Mouse (Mus musculus) brain, adult 2 months (tissue): ENCODE measurements around the gene Cnn2.
A peak's percentile ranks its signal among the peaks of the same experiment; 100 is the strongest.

Source experiments
- DNase-seq: peaks from one replicate; pipeline ENCODE4 v3.0.0; 2011; ENCODE audit warnings: low read depth, low spot score

Cnn2 gene

GRCm38 (mm10) chr10:79969124-79969568, 19.2 kb upstream of the Cnn2 start:
- peak; percentile 58 for DNase-seq

DNA sequence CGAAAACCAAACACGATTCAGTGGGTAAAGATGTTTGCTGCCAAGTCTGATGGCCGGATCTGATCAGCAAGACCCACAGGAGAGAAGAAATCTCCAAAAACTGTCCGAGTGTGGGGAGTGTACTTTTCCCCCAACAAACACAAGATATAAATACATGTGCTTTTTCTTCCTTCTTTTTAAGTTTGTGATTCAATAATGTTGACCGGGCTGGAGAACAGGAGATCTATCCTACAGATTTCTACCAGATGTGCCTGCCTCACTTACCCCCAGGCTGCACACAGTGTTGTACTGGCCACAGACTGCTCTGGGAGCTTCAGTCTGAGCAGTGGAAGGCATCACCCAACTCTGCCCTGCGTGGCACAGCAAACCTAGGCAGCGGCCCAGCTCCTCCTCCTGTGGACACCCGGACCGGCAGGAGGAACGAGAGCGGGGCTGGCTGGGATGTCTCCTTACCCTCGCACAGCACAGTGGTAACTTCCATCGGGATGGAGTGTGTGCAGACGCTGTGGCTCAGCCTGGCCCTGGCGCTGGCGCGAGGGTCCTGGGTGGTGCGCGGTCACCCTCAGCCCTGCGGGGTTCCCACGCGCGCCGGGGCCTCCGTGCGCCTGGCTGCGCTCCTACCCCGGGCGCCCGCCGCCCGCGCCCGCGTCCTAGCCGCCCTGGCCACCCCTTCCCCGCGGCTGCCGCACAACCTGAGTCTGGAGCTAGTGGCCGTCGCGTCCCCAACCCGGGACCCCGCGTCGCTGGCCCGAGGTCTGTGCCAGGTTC, 17.8 kb upstream of the Cnn2 start, which contains the start of gene Grin3b:
Gene Grin3b, plus strand, starts transcription at position 301 of the 768 bp plus-strand sequence.
- DNase-seq, result no peak

GRCm38 (mm10) chr10:79971183-79971497, 17.2 kb upstream of the Cnn2 start:
- no peak for DNase-seq

- no peak for DNase-seq
Observed at GRCm38 (mm10) chr10:79972831-79973230, 15.6 kb upstream of the Cnn2 start.

DNA sequence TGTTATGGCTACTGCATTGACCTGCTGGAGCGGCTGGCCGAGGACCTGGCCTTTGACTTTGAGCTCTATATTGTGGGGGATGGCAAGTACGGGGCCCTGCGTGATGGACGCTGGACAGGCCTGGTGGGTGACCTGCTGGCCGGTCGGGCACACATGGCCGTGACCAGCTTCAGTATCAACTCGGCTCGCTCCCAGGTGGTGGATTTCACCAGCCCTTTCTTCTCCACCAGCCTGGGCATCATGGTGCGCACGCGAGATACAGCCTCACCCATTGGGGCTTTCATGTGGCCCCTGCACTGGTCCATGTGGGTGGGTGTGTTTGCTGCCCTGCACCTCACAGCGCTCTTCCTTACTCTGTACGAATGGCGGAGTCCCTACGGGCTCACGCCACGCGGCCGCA, 14.3 kb upstream of the Cnn2 start:
- no peak for DNase-seq

- no peak for DNase-seq
Observed at GRCm38 (mm10) chr10:79974668-79975067, 13.7 kb upstream of the Cnn2 start.

DNA sequence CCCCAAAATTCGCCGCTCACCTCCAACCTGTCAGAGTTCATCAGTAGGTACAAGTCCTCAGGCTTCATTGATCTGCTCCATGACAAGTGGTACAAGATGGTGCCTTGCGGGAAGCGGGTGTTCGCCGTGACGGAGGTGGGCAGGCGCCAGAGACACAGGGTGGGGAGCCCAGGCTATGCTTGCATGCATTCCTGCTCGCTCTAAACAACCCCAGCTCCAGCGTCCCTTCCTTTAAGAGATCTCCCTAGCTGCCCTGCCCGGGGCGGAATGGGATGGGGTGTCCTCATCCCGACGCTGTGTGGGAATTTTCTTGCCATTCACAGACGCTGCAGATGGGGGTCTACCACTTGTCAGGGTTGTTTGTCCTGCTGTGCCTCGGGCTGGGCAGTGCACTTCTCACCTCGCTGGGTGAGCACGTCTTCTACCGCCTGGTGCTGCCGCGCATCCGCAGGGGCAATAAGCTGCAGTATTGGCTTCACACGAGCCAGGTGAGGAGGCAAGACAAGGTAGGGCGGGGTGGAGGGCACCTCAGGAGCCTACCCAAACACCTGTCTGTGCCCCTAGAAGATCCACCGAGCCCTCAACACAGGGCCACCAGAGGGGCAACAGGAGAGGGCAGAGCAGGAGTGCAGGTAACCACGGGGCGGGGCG, 12.2 kb upstream of the Cnn2 start:
- DNase-seq, result no peak

DNA sequence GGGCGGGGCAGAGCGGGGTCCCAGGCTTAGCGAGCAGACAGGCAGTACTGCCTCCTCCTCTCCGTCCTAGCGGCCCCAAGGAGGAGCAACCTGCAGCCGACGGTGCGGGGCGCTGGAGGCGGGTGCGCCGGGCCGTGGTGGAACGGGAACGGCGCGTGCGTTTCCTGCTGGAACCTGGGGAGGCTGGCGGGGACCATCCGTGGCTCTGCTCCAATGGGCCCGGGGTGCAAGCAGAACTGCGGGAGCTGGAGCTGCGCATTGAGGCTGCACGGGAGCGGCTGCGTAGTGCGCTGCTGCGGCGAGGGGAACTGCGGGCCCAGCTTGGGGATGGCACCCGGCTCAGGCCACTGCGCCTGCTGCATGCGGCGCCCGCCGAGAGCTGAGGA, 11.7 kb upstream of the Cnn2 start:
- DNase-seq, result no peak

GRCm38 (mm10) chr10:79977324-79977723, 11.1 kb upstream of the Cnn2 start:
- DNase-seq, result no peak

DNA sequence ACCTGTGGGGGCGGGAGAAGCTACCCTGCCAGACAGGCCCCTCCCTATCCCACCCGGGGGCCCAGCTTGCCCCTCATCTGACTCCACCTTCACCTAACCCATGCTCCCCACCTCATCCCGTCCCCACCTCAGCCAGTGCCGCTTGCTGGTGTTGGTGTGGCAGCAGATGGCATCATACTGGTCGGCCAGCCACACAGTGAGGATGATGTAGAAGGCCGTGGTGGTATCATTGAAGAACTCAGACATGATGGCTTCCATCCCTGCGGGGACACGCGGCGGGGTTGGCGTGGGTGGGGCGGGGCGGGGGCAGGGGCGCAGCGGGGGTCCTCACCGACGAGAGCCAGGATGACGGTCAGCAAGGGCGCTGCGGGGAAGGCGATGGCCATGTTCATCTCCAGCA, 10.3 kb upstream of the Cnn2 start:
- no peak for DNase-seq

GRCm38 (mm10) chr10:79979401-79980155, 8.8 kb upstream of the Cnn2 start:
- DNase-seq, result no peak

- no peak for DNase-seq
Observed at GRCm38 (mm10) chr10:79983205-79983604, 5.2 kb upstream of the Cnn2 start.

DNA sequence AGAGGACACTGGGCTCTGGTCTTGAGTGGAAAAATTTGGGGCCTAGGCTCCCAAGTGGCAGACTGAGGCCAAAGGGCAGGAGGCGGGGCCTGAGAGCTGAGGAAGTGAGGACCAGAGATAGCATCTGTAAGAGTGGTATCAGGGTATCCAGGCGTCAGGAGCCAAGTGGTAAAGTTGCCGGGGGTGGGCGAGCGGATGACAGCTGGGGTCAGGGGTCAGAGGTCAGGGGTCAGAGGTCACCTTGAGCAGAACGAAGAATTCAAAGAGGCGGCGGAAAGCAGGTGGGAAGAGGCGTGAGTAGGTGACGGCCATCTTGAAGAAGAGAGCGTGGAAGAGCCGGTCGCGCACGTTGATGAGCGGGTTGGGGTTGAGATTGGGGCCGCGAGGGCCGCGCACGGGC, 4.7 kb upstream of the Cnn2 start:
- DNase-seq, result peak; percentile 71

DNA sequence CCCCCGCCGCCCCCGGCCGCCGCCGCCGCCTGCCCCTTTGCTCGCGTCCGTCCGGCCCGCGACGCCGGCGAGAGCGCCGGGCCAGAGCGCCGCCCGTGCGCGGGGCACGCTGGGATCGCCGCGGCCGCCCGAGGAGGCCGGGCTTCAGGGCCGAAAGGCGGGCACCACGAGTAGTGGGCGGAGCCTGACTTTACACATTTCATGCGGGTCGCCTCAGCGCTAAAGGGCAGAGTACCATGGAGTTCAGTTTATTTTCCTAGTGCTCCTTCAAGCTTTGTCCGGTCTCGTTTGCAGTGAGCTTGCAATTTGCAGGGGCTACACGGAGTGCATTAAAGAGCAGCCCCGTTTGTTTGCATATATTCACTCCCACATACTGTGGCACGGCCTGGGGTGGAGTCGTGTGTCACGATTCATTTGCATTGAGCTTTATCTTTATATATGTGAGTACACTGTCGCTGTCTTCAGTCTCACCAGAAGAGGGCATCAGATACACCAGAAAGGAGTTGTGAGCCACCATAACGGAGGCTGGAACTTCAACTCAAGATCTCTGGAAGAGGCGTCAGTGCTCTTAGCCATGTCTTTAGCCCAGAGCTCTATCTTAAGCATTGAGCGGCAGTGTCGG, 4.1 kb upstream of the Cnn2 start, which contains the start of gene Tmem259:
Gene Tmem259, minus strand, starts transcription at position 136 of the 622 bp plus-strand sequence.
- peak; percentile 94 for DNase-seq

DNA sequence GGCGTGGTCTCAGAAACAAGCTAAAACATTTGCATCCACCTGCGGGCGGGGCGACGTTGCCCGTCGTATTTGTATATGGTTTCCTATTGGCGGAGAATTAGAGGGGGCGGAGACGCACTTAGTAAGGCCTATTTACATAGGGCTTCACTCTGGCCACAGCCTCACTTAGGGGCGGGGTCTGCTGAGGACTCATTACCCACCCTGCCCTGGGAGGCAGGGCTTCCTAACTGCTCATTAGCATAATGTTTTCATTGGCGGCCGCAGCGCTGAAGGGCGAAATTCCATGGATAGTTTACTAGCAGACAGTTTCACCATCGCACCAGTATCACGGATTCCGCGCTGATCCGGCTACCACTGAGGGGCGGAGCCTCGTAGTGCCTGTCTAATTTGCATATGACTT, 3.5 kb upstream of the Cnn2 start:
- peak; percentile 100 for DNase-seq

- peak; percentile 92 for DNase-seq
Observed at GRCm38 (mm10) chr10:79985334-79986231, 2.8 kb upstream of the Cnn2 start.

DNA sequence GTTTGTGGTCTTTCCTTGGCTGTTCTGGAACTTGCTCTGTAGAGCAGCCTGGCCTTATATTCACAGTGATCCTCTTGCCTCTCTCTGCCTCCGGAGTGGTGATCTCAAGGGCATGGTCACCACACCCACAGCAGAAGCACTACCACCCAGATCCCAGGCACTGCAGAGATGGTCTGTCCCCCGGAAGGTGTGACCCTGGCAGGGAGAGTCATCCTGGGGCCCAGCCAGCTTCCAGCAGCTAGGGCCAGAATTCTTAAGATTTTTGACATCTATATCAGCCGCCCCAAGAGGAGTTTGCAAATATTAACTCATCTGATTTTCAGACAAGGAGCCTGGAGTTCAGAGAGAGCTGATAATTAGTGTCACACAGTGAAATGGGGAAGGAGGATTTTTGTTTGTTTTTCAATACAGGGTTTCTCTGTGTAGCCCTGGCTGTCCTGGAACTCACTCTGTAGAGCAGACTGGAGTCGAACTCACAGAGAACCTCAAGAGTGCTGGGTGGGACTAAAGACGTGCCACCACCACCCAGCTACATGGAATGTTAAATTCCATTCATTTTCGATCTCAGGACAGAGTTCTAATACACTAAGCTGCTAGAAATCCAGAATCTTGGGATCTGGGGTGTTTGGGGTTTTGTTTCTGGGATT, 2.0 kb upstream of the Cnn2 start:
- peak; percentile 27 for DNase-seq

DNA sequence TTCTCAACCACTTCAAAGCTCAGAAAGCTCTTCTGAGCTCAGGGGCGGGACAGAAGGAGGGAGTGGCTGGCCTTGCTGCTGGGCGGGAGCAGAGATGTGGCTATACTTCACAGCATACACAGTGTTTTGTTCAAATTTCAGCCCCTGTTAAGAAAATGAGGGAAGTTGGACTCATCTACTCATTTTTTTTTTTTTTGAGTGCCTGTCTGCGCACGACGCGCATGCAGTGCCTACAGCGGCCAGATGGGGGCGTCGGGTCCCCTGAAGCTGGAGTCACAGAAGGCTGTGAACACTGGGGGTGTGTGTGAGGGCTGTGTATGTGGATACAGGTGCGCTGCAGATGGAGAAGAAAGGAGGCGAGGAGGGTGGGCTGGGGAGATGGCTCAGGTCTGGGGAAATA, 1.4 kb upstream of the Cnn2 start:
- DNase-seq, result peak; percentile 90

DNA sequence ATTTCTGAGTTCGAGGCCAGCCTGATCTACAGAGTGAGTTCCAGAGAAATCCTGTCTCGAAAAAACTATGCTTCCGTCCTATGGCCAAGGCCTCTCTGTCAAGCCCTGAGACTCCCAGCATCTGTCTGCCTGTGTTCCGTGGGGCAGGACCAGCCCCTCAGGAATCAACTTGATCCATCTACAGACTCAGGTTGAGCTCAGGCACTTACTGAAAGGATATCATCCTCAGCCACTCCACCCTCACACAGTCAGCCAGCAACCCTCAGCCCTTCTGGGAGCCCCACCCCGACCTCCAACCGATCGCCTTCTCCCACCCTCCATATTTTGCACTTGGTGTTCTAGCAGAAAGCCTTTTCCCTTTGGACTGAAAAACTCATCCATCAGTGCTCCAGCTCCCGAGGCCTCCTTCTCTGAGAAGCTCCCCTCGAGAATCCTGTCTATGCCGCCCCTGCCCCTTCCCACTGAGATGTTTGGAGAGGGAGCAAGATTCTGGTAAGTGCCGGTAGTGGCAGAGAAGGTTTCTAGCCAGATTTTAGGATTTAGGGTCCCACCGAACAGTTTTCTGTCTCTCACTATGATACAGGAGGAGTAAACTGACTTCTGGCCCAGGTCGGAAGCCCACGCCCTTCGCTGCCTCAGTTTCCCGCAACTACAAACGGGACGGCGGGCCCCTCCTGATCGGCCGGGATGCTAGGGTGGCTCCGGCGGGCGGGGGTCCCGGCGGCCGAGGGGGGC, 446 bp upstream of the Cnn2 start:
- DNase-seq, result no peak

- DNase-seq, result no peak
Observed at GRCm38 (mm10) chr10:79989272-79989786, 945 bp downstream of the Cnn2 start.
